ENCODE assay signal across 21 mouse cellular contexts in genomic region chr6:145758685-145759084, GRCm38 (mm10). TPM values are rescaled to one million over a fixed set of nuclear protein-coding genes. Genes with fewer than 3 reads are reported as not detected.
A peak's percentile ranks its signal among the peaks of the same experiment; 100 is the strongest.
DNase-seq lines count a peak whose midpoint lies in the region; ATAC-seq and TF ChIP-seq lines count a peak whose summit lies in the region.
"Had no signal": no experiment of that assay in that cellular context is flagged by ENCODE, and none has a peak within 500 bp of the region (broad histone marks: within the 10 kb centered on the region; RNA-seq: fewer than 3 reads in every experiment).

No protein-coding gene starts in this region.

- no peaks in the 10 kb centered on the region for H3K27me3 ChIP-seq in heart, embryonic 13.5 days (replicated peaks)
- no peaks in the 10 kb centered on the region for H3K27me3 ChIP-seq in heart, postnatal 0 days (ENCODE audit: control insufficient read depth, insufficient read depth, low read length)
- no peaks in the 10 kb centered on the region for H3K27me3 ChIP-seq in lung, embryonic 16.5 days (ENCODE audit: control insufficient read depth, insufficient read depth, low read depth, low read length)
- H3K27me3 ChIP-seq: forebrain, embryonic 13.5 days; hindbrain, embryonic 15.5 days; Patski had no signal

- TF ChIP-seq EP300 in heart, postnatal 0 days (IDR thresholded peaks at IDR 0.05; ENCODE audit: low read depth) = no peak

- intact Hi-C loops in heart, postnatal 36 days (cut with DNase I) = no loop called here
- intact Hi-C loops in heart, postnatal 14 days (cut with DNase I) = no loop called here

- H3K4me3 ChIP-seq in heart, embryonic 13.5 days = no peak overlapping the region
- no peak overlapping the region for H3K4me3 ChIP-seq in heart, postnatal 0 days (ENCODE audit: low read depth, low read length)
- no peak overlapping the region for H3K4me3 ChIP-seq in lung, embryonic 16.5 days (ENCODE audit: low read length)
- H3K4me3 ChIP-seq: embryonic facial prominence, embryonic 10.5 days; forebrain, embryonic 13.5 days; hindbrain, embryonic 15.5 days had no signal

- ATAC-seq in heart, embryonic 13.5 days (ENCODE audit: extremely low read depth, insufficient number of reproducible peaks, low FRiP score, low TSS enrichment) = no peak
- ATAC-seq in heart, postnatal 0 days (ENCODE audit: insufficient read depth, low read depth) = peak; percentile 58
- ATAC-seq in lung, embryonic 16.5 days (ENCODE audit: low read depth) = peak; percentile 32; the same call in 1 of the 2 replicates
- ATAC-seq: activated CD4-positive, CD25-positive, alpha-beta regulatory T cell, adult 4 months; forebrain, embryonic 13.5 days; forebrain, postnatal 0 days; intestine, embryonic 16.5 days; Patski had no signal

- H3K9me3 ChIP-seq in heart, embryonic 13.5 days = no peaks in the 10 kb centered on the region
- no peaks in the 10 kb centered on the region for H3K9me3 ChIP-seq in heart, postnatal 0 days (replicated peaks; ENCODE audit: control insufficient read depth, low read length)
- no peaks in the 10 kb centered on the region for H3K9me3 ChIP-seq in lung, embryonic 16.5 days (ENCODE audit: control insufficient read depth, low read length)
- H3K9me3 ChIP-seq: embryonic facial prominence, embryonic 10.5 days; forebrain, embryonic 13.5 days; hindbrain, embryonic 15.5 days had no signal

- no peak overlapping the region for H3K4me2 ChIP-seq in heart, embryonic 13.5 days
- no peak overlapping the region for H3K4me2 ChIP-seq in heart, postnatal 0 days (ENCODE audit: low read depth, low read length)
- no peak overlapping the region for H3K4me2 ChIP-seq in lung, embryonic 16.5 days (ENCODE audit: low read depth, low read length)
- H3K4me2 ChIP-seq: forebrain, embryonic 13.5 days; hindbrain, embryonic 15.5 days had no signal

- peak overlapping the region; percentile 95 for H3K27ac ChIP-seq in heart, embryonic 13.5 days (replicated peaks)
- H3K27ac ChIP-seq in heart, postnatal 0 days (ENCODE audit: low read depth) = peak overlapping the region; percentile 87
- no peak overlapping the region for H3K27ac ChIP-seq in lung, embryonic 16.5 days (ENCODE audit: low read length)
- H3K27ac ChIP-seq: embryonic facial prominence, embryonic 10.5 days; forebrain, embryonic 13.5 days; hindbrain, embryonic 15.5 days had no signal

- peaks cover 99% of the 10 kb centered on the region for H3K4me1 ChIP-seq in heart, embryonic 13.5 days
- H3K4me1 ChIP-seq in heart, postnatal 0 days (ENCODE audit: control insufficient read depth, insufficient read depth) = peaks cover 78% of the 10 kb centered on the region
- H3K4me1 ChIP-seq in lung, embryonic 16.5 days (replicated peaks; ENCODE audit: control insufficient read depth, insufficient read depth, low read length) = peaks cover 40% of the 10 kb centered on the region
- H3K4me1 ChIP-seq: forebrain, embryonic 13.5 days had no signal

- H3K36me3 ChIP-seq in heart, embryonic 13.5 days = no peaks in the 10 kb centered on the region
- H3K36me3 ChIP-seq in heart, postnatal 0 days (replicated peaks; ENCODE audit: control insufficient read depth, insufficient read depth, low read length) = peaks cover 6% of the 10 kb centered on the region; the same call in 1 of the 2 replicates
- H3K36me3 ChIP-seq in lung, embryonic 16.5 days (ENCODE audit: control insufficient read depth, insufficient read depth, low read length) = no peaks in the 10 kb centered on the region; the same call in 1 of the 2 replicates
- H3K36me3 ChIP-seq: embryonic facial prominence, embryonic 10.5 days; hindbrain, embryonic 15.5 days had no signal

- H3K9ac ChIP-seq in heart, embryonic 13.5 days = peak overlapping the region; percentile 47
- no peak overlapping the region for H3K9ac ChIP-seq in heart, postnatal 0 days (replicated peaks; ENCODE audit: low read depth, low read length)
- H3K9ac ChIP-seq in lung, embryonic 16.5 days (ENCODE audit: low read length) = no peak overlapping the region
- H3K9ac ChIP-seq: forebrain, embryonic 13.5 days; forebrain, postnatal 0 days; hindbrain, embryonic 15.5 days had no signal

- DNase-seq in heart, adult 11 months = peak; percentile 87
- no peak for DNase-seq in heart, adult 9 months (ENCODE audit: low spot score in 2 of 2)
- no peak for DNase-seq in heart, postnatal 36 days
- no peak for DNase-seq in heart, postnatal 0 days (ENCODE audit: low spot score)
- no peak for DNase-seq in heart, postnatal 14 days
- no peak for DNase-seq in lung, postnatal 4 days
- DNase-seq: adrenal gland, postnatal 36 days; cerebellum, adult 2 months; cerebellum, postnatal 10 days; forebrain, postnatal 0 days; gastrocnemius, postnatal 14 days; kidney, adult 2 months had no signal

- WGBS in heart, embryonic 13.5 days = 29% methylated on average over 10 of the region's 10 CpGs
- WGBS in heart, postnatal 0 days = 24% methylated on average over 10 of the region's 10 CpGs
- WGBS in lung, embryonic 16.5 days = 54% methylated on average over 10 of the region's 10 CpGs

- no peak for TF ChIP-seq CTCF in heart, postnatal 0 days (IDR thresholded peaks at IDR 0.05; ENCODE audit: low read depth)

RNA-seq across cellular contexts. Expression of gene Rassf8, which starts 12.1 kb away (rescaled TPM):
- 7.4 and 7.6 TPM in 2 replicates for polyA plus RNA-seq in heart, embryonic 13.5 days (2015; fragmentation: Nextera tagmentation; extraction: Ambion mirVana)
- total RNA-seq in heart, postnatal 36 days (2021) = 10 to 100 TPM; 48.9 to 51.9 TPM
- 40.8 and 72.6 TPM in 2 replicates for total RNA-seq in heart, postnatal 0 days (2014; rRNA removed; ENCODE audit: low replicate concordance)
- polyA plus RNA-seq in heart, postnatal 0 days (2015; fragmentation: Nextera tagmentation; extraction: Ambion mirVana) = 9.5 and 11.1 TPM in 2 replicates
- 10 to 100 TPM; 58.2 to 58.4 TPM for total RNA-seq in heart, postnatal 14 days (2021)
- polyA plus RNA-seq in lung, embryonic 16.5 days (2015; fragmentation: Nextera tagmentation; extraction: Ambion mirVana) = 5.4 and 5.7 TPM in 2 replicates
- total RNA-seq: MEL had no signal
